Mouse (Mus musculus) limb, embryonic 13.5 days (tissue): Measurements from ENCODE around the gene Itgb3bp. TPM values are rescaled to one million over a fixed set of nuclear protein-coding genes. Genes with fewer than 3 reads are reported as not detected.

Source experiments
- ATAC-seq: fragments of 200-750 bp; cut with Nextera tagmentation; 2 replicates; pipeline ENCODE4 v1.8.0; 2017; ENCODE audit warnings: low read depth, moderate number of reproducible peaks, moderate TSS enrichment; ENCODE audit not compliant: low FRiP score
- H3K27ac ChIP-seq: fragments of 300-500 bp; sonication (generic); 2 replicates; pipeline ENCODE4 v1.5.1; 2015; ENCODE audit warnings: inconsistent platforms, mild to moderate bottlenecking, moderate library complexity
- H3K27me3 ChIP-seq: fragments of 300-500 bp; sonication (generic); 2 replicates; pipeline ENCODE4 v1.6.1; 2015; ENCODE audit warnings: mild to moderate bottlenecking, inconsistent platforms
- H3K36me3 ChIP-seq: fragments of 300-500 bp; sonication (generic); 2 replicates; pipeline ENCODE4 v1.6.1; 2015; ENCODE audit warnings: inconsistent platforms, mild to moderate bottlenecking, moderate library complexity
- H3K4me1 ChIP-seq: fragments of 300-500 bp; sonication (generic); 2 replicates; pipeline ENCODE4 v1.6.1; 2015; ENCODE audit warnings: inconsistent platforms
- H3K4me2 ChIP-seq: fragments of 300-500 bp; sonication (generic); replicated peaks from 2 replicates; pipeline ENCODE4 v1.6.1; 2015; ENCODE audit warnings: inconsistent platforms, mild to moderate bottlenecking, moderate library complexity
- H3K4me3 ChIP-seq: fragments of 300-500 bp; sonication (generic); 2 replicates; pipeline ENCODE4 v1.5.1; 2015; ENCODE audit warnings: moderate library complexity, mild to moderate bottlenecking, inconsistent platforms
- H3K9ac ChIP-seq: fragments of 300-500 bp; sonication (generic); 2 replicates; pipeline ENCODE4 v1.6.1; 2015; ENCODE audit warnings: mild to moderate bottlenecking, inconsistent platforms
- H3K9me3 ChIP-seq: fragments of 300-500 bp; sonication (generic); 2 replicates; pipeline ENCODE4 v1.6.1; 2016; ENCODE audit warnings: inconsistent platforms
- WGBS: fragments of 180-500 bp; shearing (Covaris S2); methylation state at CpG from one replicate; pipeline ENCODE4 v1.1.7; 2015; 5-methylcytosine and 5-hydroxymethylcytosine counted together
- polyA plus RNA-seq: library from polyadenylated mRNA; unstranded; fragments of >200 nt; fragmentation: Nextera tagmentation; extraction: Ambion mirVana; gene quantifications from 2 replicates; pipeline ENCODE4 v1.2.1, GENCODE M21; 2015

The Itgb3bp gene
- polyA plus RNA-seq, 1 experiment from 2014 or later = 36.1 TPM

GRCm38 (mm10) chr4:99930518-99931239 is 1.1 kb upstream of the Itgb3bp start:
- Histone ChIP-seq H3K27ac (no peak overlapping the region; the same call in 1 of the 2 replicates), H3K4me1 (peaks cover 28% of the 10 kb centered on the region), H3K4me3 (peak overlapping the region; percentile 61), H3K9me3 (no peaks in the 10 kb centered on the region), H3K36me3 (no peaks in the 10 kb centered on the region), H3K27me3 (peaks cover 3% of the 10 kb centered on the region; the same call in 1 of the 2 replicates), H3K9ac (peak overlapping the region; percentile 43; the same call in 1 of the 2 replicates), H3K4me2 (peak overlapping the region; percentile 95)
- WGBS = 40% methylated on average over 10 of the region's 10 CpGs
- no peak for ATAC-seq

GRCm38 (mm10) chr4:99929149-99929612 is 432 bp downstream of the Itgb3bp start, which contains the start of gene Pgm1:
Gene Pgm1 (plus strand): TSS chr4:99929414.
- H3K27ac ChIP-seq = peak within 1 kb of the TSS; percentile 88
- H3K36me3 ChIP-seq = no peaks in the 10 kb centered on the region
- no peaks in the 10 kb centered on the region for H3K9me3 ChIP-seq
- peak within 1 kb of the TSS; percentile 95 for H3K4me2 ChIP-seq
- peak within 1 kb of the TSS; percentile 80 for H3K9ac ChIP-seq
- H3K4me1 ChIP-seq = peaks cover 28% of the 10 kb centered on the region
- ATAC-seq = peak; percentile 82
- H3K27me3 ChIP-seq = peaks cover 3% of the 10 kb centered on the region; the same call in 1 of the 2 replicates
- peak within 1 kb of the TSS; percentile 61 for H3K4me3 ChIP-seq
- 4% methylated on average over 23 of the region's 23 CpGs for whole genome bisulfite sequencing

GRCm38 (mm10) chr4:99928521-99928920 is 1.1 kb downstream of the Itgb3bp start:
- WGBS = 77% methylated on average over 6 of the region's 6 CpGs

GRCm38 (mm10) chr4:99926380-99926779 is 3.2 kb downstream of the Itgb3bp start:
- H3K4me3 ChIP-seq = no peak overlapping the region
- peaks cover 23% of the 10 kb centered on the region for H3K4me1 ChIP-seq
- no peak overlapping the region for H3K27ac ChIP-seq
- no peak for ATAC-seq
- no peaks in the 10 kb centered on the region for H3K9me3 ChIP-seq
- no peak overlapping the region for H3K4me2 ChIP-seq
- WGBS = 85% methylated on average over 4 of the region's 4 CpGs
- peaks cover 2% of the 10 kb centered on the region; the same call in 1 of the 2 replicates for H3K27me3 ChIP-seq
- no peak overlapping the region for H3K9ac ChIP-seq
- no peaks in the 10 kb centered on the region for H3K36me3 ChIP-seq

More at GRCm38 (mm10) chr4:99928521-99928920, 1.1 kb downstream of the Itgb3bp start:
- peaks cover 3% of the 10 kb centered on the region; the same call in 1 of the 2 replicates for H3K27me3 ChIP-seq
- H3K4me3 ChIP-seq = no peak overlapping the region
- no peak for ATAC-seq
- H3K27ac ChIP-seq = no peak overlapping the region
- H3K9me3 ChIP-seq = no peaks in the 10 kb centered on the region
- no peak overlapping the region for H3K9ac ChIP-seq
- H3K4me1 ChIP-seq = peaks cover 28% of the 10 kb centered on the region
- H3K36me3 ChIP-seq = no peaks in the 10 kb centered on the region
- peak overlapping the region; percentile 95; the same call in 1 of the 2 replicates for H3K4me2 ChIP-seq

- no peaks in the 10 kb centered on the region for H3K9me3 ChIP-seq
- H3K4me2 ChIP-seq = no peak overlapping the region
- H3K36me3 ChIP-seq = no peaks in the 10 kb centered on the region
- no peak overlapping the region for H3K27ac ChIP-seq
- H3K27me3 ChIP-seq = no peaks in the 10 kb centered on the region
- H3K4me1 ChIP-seq = no peaks in the 10 kb centered on the region
- no peak overlapping the region for H3K4me3 ChIP-seq
- no peak for ATAC-seq
- no peak overlapping the region for H3K9ac ChIP-seq
- 68% methylated on average over 4 of the region's 4 CpGs for WGBS
These were observed 15.6 kb downstream of the Itgb3bp start for GRCm38 (mm10) chr4:99913894-99914451.

GRCm38 (mm10) chr4:99882405-99882804 is 47.2 kb downstream of the Itgb3bp start:
- no peaks in the 10 kb centered on the region for H3K27me3 ChIP-seq
- H3K4me2 ChIP-seq = no peak overlapping the region
- H3K36me3 ChIP-seq = 0 out of 2 replicates have a peak, but pooled peaks cover 3% of the 10 kb centered on the region
- no peaks in the 10 kb centered on the region for H3K9me3 ChIP-seq
- H3K27ac ChIP-seq = no peak overlapping the region
- H3K4me1 ChIP-seq = 0 out of 2 replicates have a peak, but pooled peaks cover 3% of the 10 kb centered on the region
- ATAC-seq = no peak
- no peak overlapping the region for H3K9ac ChIP-seq
- H3K4me3 ChIP-seq = no peak overlapping the region

GRCm38 (mm10) chr4:99881882-99882281 is 47.7 kb downstream of the Itgb3bp start:
- ATAC-seq = no peak
- H3K9ac ChIP-seq = no peak overlapping the region
- no peak overlapping the region for H3K4me3 ChIP-seq
- H3K27me3 ChIP-seq = no peaks in the 10 kb centered on the region
- H3K36me3 ChIP-seq = 0 out of 2 replicates have a peak, but pooled peaks cover 3% of the 10 kb centered on the region
- H3K9me3 ChIP-seq = no peaks in the 10 kb centered on the region
- no peak overlapping the region for H3K4me2 ChIP-seq
- no peak overlapping the region for H3K27ac ChIP-seq
- H3K4me1 ChIP-seq = 0 out of 2 replicates have a peak, but pooled peaks cover 3% of the 10 kb centered on the region

GRCm38 (mm10) chr4:99829094-99830073 is 100.2 kb downstream of the Itgb3bp start, which contains the start of gene Efcab7:
Gene Efcab7 (plus strand): TSS chr4:99829198.
- H3K27ac ChIP-seq = peak within 1 kb of the TSS; percentile 80
- H3K9ac ChIP-seq = peak within 1 kb of the TSS; percentile 74
- no peaks in the 10 kb centered on the region for H3K9me3 ChIP-seq
- H3K4me2 ChIP-seq = peak within 1 kb of the TSS; percentile 62
- peaks cover 4% of the 10 kb centered on the region; the same call in 1 of the 2 replicates for H3K36me3 ChIP-seq
- ATAC-seq = peak; percentile 85
- peak within 1 kb of the TSS; percentile 69 for H3K4me3 ChIP-seq
- no peaks in the 10 kb centered on the region for H3K27me3 ChIP-seq
- under 1% methylated on average over 48 of the region's 48 CpGs for WGBS
- H3K4me1 ChIP-seq = peaks cover 8% of the 10 kb centered on the region; the same call in 1 of the 2 replicates

- Histone ChIP-seq H3K4me3 (peak overlapping the region; percentile 69), H3K27ac (peak overlapping the region; percentile 80), H3K4me2 (peak overlapping the region; percentile 62), H3K36me3 (peaks cover 4% of the 10 kb centered on the region; the same call in 1 of the 2 replicates), H3K27me3 (no peaks in the 10 kb centered on the region), H3K9me3 (no peaks in the 10 kb centered on the region), H3K9ac (peak overlapping the region; percentile 74), H3K4me1 (peaks cover 8% of the 10 kb centered on the region; the same call in 1 of the 2 replicates)
- 0% methylated on average over 7 of the region's 7 CpGs for whole genome bisulfite sequencing
- ATAC-seq = peak; percentile 25; the same call in 1 of the 2 replicates
These were observed 100.9 kb downstream of the Itgb3bp start for GRCm38 (mm10) chr4:99828739-99829093.

GRCm38 (mm10) chr4:99828337-99828736 is 101.3 kb downstream of the Itgb3bp start:
- Histone ChIP-seq H3K27ac (no peak overlapping the region), H3K9ac (no peak overlapping the region)
- 64% methylated on average over 4 of the region's 4 CpGs for WGBS

GRCm38 (mm10) chr4:99816697-99817460 is 112.7 kb downstream of the Itgb3bp start:
- ATAC-seq = no peak
- Histone ChIP-seq H3K36me3 (no peaks in the 10 kb centered on the region), H3K9ac (no peak overlapping the region), H3K4me3 (no peak overlapping the region), H3K27ac (no peak overlapping the region), H3K27me3 (no peaks in the 10 kb centered on the region), H3K4me1 (no peaks in the 10 kb centered on the region), H3K9me3 (no peaks in the 10 kb centered on the region), H3K4me2 (no peak overlapping the region)
- WGBS = 81% methylated on average over 7 of the region's 7 CpGs

More at GRCm38 (mm10) chr4:99828337-99828736, 101.3 kb downstream of the Itgb3bp start:
- Histone ChIP-seq H3K4me2 (peak overlapping the region; percentile 62), H3K27me3 (no peaks in the 10 kb centered on the region), H3K4me1 (peaks cover 8% of the 10 kb centered on the region; the same call in 1 of the 2 replicates), H3K36me3 (peaks cover 4% of the 10 kb centered on the region; the same call in 1 of the 2 replicates), H3K9me3 (no peaks in the 10 kb centered on the region), H3K4me3 (peak overlapping the region; percentile 69)
- no peak for ATAC-seq
